Mouse (Mus musculus): ENCODE data around the gene Aste1. TPM values are rescaled to one million over a fixed set of nuclear protein-coding genes. Genes with fewer than 3 reads are reported as not detected.

Aste1 gene
- polyA plus RNA-seq, 1 experiment = 4.8 TPM

Other genes starting within 250 kb of the Aste1 start
- gene Nek11, start 132 bp downstream of the Aste1 start, polyA plus RNA-seq (2012; rRNA removed) = 0.03 TPM in 1 of 2 replicates, not detected in the other
- gene Atp2c1, start 131.9 kb downstream of the Aste1 start, polyA plus RNA-seq (2012; rRNA removed) = 23.3 and 36.0 TPM in 2 replicates
- 10.2 and 11.7 TPM in 2 replicates for gene Pik3r4, start 247.6 kb downstream of the Aste1 start, polyA plus RNA-seq (2012; rRNA removed)

All from large intestine, adult 2 months (tissue).